ENCODE assay signal across 8 mouse cellular contexts in genomic region chr2:94158520-94158884, GRCm38 (mm10). TPM values are rescaled to one million over a fixed set of nuclear protein-coding genes. Genes with fewer than 3 reads are reported as not detected.
DNase-seq lines count a peak whose midpoint lies in the region; ATAC-seq and TF ChIP-seq lines count a peak whose summit lies in the region.

No protein-coding gene starts in this region.

- H3K9me3 ChIP-seq in limb, embryonic 14.5 days (ENCODE audit: control insufficient read depth, low read length): no peaks in the 10 kb centered on the region
- H3K9me3 ChIP-seq in stomach, embryonic 16.5 days (replicated peaks; ENCODE audit: control insufficient read depth, low read length): no peaks in the 10 kb centered on the region

- WGBS in spleen, adult 2 months: 25% methylated on average over 4 of the region's 4 CpGs
- 15% methylated on average over 4 of the region's 4 CpGs for WGBS in limb, embryonic 14.5 days
- 18% methylated on average over 4 of the region's 4 CpGs for WGBS in stomach, embryonic 16.5 days

- H3K27me3 ChIP-seq in spleen, adult 2 months (ENCODE audit: control insufficient read depth, insufficient read depth, low read length): no peaks in the 10 kb centered on the region
- no peaks in the 10 kb centered on the region for H3K27me3 ChIP-seq in limb, embryonic 14.5 days (ENCODE audit: control insufficient read depth, insufficient read depth, low read length)
- no peaks in the 10 kb centered on the region for H3K27me3 ChIP-seq in stomach, embryonic 16.5 days (ENCODE audit: control insufficient read depth, insufficient read depth, low read length)

- no peaks in the 10 kb centered on the region for H3K4me1 ChIP-seq in spleen, adult 2 months (ENCODE audit: control insufficient read depth, insufficient read depth, insufficient read length)
- peaks cover 10% of the 10 kb centered on the region for H3K4me1 ChIP-seq in limb, embryonic 14.5 days (ENCODE audit: control insufficient read depth, insufficient read depth, low read length)
- H3K4me1 ChIP-seq in stomach, embryonic 16.5 days (ENCODE audit: control insufficient read depth, insufficient read depth, low read length): peaks cover 10% of the 10 kb centered on the region; the same call in 1 of the 2 replicates

- no peaks in the 10 kb centered on the region for H3K36me3 ChIP-seq in spleen, adult 2 months (ENCODE audit: control insufficient read depth, insufficient read depth, low read length)
- H3K36me3 ChIP-seq in limb, embryonic 14.5 days (ENCODE audit: control insufficient read depth, insufficient read depth, low read length): no peaks in the 10 kb centered on the region
- no peaks in the 10 kb centered on the region for H3K36me3 ChIP-seq in stomach, embryonic 16.5 days (ENCODE audit: control insufficient read depth, insufficient read depth, low read length)

- ATAC-seq in limb, embryonic 14.5 days (ENCODE audit: low FRiP score, low read depth): no peak
- no peak for ATAC-seq in stomach, embryonic 16.5 days (ENCODE audit: insufficient read depth, low FRiP score)

- intact Hi-C loops in gastrocnemius, adult 2 months (cut with DNase I): loop anchor here (2.0 kb wide), 1 partner anchor 20 kb away; no protein-coding TSS in a partner anchor
- intact Hi-C loops in gastrocnemius, postnatal 36 days (cut with DNase I): no loop called here

- no peak for TF ChIP-seq POLR2A in spleen, adult 2 months (IDR thresholded peaks at IDR 0.05; ENCODE audit: low read depth, low read length)
- TF ChIP-seq POLR2A in limb, embryonic 14.5 days (IDR thresholded peaks at IDR 0.05; ENCODE audit: borderline replicate concordance, extremely low read depth, insufficient read depth, insufficient read length): no peak

- no peak for TF ChIP-seq CTCF in gastrocnemius, adult 2 months (IDR thresholded peaks at IDR 0.05)
- TF ChIP-seq CTCF in spleen, adult 2 months (IDR thresholded peaks at IDR 0.05; ENCODE audit: extremely low read depth, insufficient read depth, insufficient read length, insufficient replicate concordance): no peak

- peak overlapping the region; percentile 53 for H3K4me2 ChIP-seq in limb, embryonic 14.5 days (replicated peaks; ENCODE audit: low read depth, low read length, severe bottlenecking)
- H3K4me2 ChIP-seq in stomach, embryonic 16.5 days (ENCODE audit: low read depth, low read length): peak overlapping the region; percentile 68

- H3K9ac ChIP-seq in limb, embryonic 14.5 days (ENCODE audit: low read depth, low read length, severe bottlenecking): no peak overlapping the region; the same call in 1 of the 2 replicates
- H3K9ac ChIP-seq in stomach, embryonic 16.5 days (ENCODE audit: low read length): peak overlapping the region; percentile 71

- H3K27ac ChIP-seq in gastrocnemius, adult 2 months: peak overlapping the region; percentile 88
- H3K27ac ChIP-seq in spleen, adult 2 months (ENCODE audit: insufficient read depth, low read length): no peak overlapping the region; the same call in 1 of the 2 replicates
- H3K27ac ChIP-seq in limb, embryonic 14.5 days (replicated peaks; ENCODE audit: low read depth, low read length): no peak overlapping the region; the same call in 1 of the 2 replicates
- peak overlapping the region; percentile 87 for H3K27ac ChIP-seq in stomach, embryonic 16.5 days (ENCODE audit: low read length)

- no peak for DNase-seq in gastrocnemius, adult 2 months
- DNase-seq in gastrocnemius, adult 8-10 months (ENCODE audit: low spot score in 2 of 2): no peak
- DNase-seq in spleen, adult 2 months (ENCODE audit: low read depth in 1 of 2, low spot score in 2 of 2): no peak
- DNase-seq in spleen, postnatal 4 days (ENCODE audit: low spot score in 2 of 2): no peak
- no peak for DNase-seq in limb, embryonic 14.5 days (ENCODE audit: low spot score)
- no peak for DNase-seq in testis, postnatal 14 days (ENCODE audit: low spot score)
- no peak for DNase-seq in gastrocnemius, postnatal 36 days

- H3K4me3 ChIP-seq in gastrocnemius, adult 2 months: peak overlapping the region; percentile 98
- peak overlapping the region; percentile 60 for H3K4me3 ChIP-seq in spleen, adult 2 months (ENCODE audit: extremely low read depth, insufficient read depth, insufficient read length)
- peak overlapping the region; percentile 42 for H3K4me3 ChIP-seq in limb, embryonic 14.5 days (replicated peaks; ENCODE audit: low read length)
- H3K4me3 ChIP-seq in stomach, embryonic 16.5 days (replicated peaks; ENCODE audit: low read length): peak overlapping the region; percentile 62

RNA-seq across cellular contexts. Expression of gene Hsd17b12, which starts 0.7 kb away (rescaled TPM):
- total RNA-seq in gastrocnemius, adult 2 months (2021): 1 to 10 TPM; 5.1 to 8.2 TPM
- total RNA-seq in gastrocnemius, adult 8-10 months (2022): 1 to 10 TPM; 4.1 to 5.1 (median 4.5) TPM
- polyA plus RNA-seq in spleen, adult 2 months (2012; rRNA removed): 8.6 and 9.7 TPM in 2 replicates
- 61.7 and 64.5 TPM in 2 replicates for polyA plus RNA-seq in limb, embryonic 14.5 days (2012; rRNA removed)
- 103 and 113 TPM in 2 replicates for polyA plus RNA-seq in limb, embryonic 14.5 days (2014; fragmentation: Nextera tagmentation; extraction: Ambion mirVana)
- polyA plus RNA-seq in stomach, embryonic 16.5 days (2015; fragmentation: Nextera tagmentation; extraction: Ambion mirVana): 139 and 158 TPM in 2 replicates
- total RNA-seq in gastrocnemius, postnatal 36 days (2021): 1 to 10 TPM; 6.6 TPM

Comparison
In these comparisons a context has a peak if more than half of its experiments do, and no peak if none do; other contexts are left out.
1. H3K27ac ChIP-seq: peak in gastrocnemius, adult 2 months (single experiment) and stomach, embryonic 16.5 days (single experiment); none in spleen, adult 2 months (single experiment) and limb, embryonic 14.5 days (single experiment).
2. H3K4me3 ChIP-seq: peak in every context shown above with its lines; median percentile 98 in gastrocnemius, adult 2 months; 62 in stomach, embryonic 16.5 days; 60 in spleen, adult 2 months; 42 in limb, embryonic 14.5 days.